Mouse (Mus musculus): Measurements from ENCODE around the gene Ncoa7.
"Not testable (repeated sequence)": the region's sequence is repeated elsewhere in the genome, so short reads cannot be mapped to it uniquely, and the experiment has no call there.

Ncoa7 gene

DNA sequence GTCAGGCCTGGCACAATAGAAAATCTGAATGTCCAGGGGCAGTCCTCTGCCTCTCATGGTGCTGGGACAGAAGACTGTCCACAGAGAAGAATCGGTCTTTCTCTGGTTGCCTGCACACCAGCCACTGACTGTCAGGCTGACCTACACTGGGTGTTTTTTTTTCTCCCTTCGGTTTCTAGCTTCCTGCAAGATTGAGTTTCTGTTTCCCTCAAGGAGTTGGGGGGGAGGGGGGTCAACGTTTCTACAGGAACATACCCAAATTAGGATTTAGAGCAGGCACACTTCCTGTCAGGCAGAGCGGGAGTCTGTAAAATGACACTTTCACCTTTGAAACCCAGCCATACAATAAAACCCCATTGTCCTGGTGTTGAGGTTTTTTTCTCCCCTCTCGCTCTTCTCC lies 147.5 kb downstream of the Ncoa7 start:
- DNase-seq: no peak

GRCm38 (mm10) chr10:30647681-30648080 lies 155.4 kb downstream of the Ncoa7 start:
- DNase-seq: no peak

DNA sequence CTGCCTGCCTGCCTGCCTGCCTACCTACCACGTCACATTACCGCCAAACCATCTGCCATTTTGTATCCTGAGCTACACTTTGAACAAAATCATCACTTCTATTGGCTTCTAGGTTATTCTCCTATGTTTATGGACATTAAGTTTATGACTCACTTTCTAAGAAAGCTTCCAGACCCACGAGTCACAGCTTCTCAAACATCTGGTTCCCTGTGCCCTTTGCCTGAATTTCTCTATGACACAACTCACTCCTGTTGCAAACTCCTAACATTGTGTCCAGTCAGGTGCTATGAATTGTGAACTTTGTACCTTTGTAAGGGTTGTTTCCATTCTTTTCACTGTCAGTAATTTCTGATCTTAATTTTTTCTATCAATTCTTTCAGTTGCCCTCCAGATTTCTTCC lies 164.9 kb downstream of the Ncoa7 start:
- DNase-seq: no peak

GRCm38 (mm10) chr10:30636474-30637154 lies 166.5 kb downstream of the Ncoa7 start:
- not testable (repeated sequence) for DNase-seq

GRCm38 (mm10) chr10:30632718-30633117 lies 170.4 kb downstream of the Ncoa7 start:
- DNase-seq: no peak

- DNase-seq: no peak
Observed at GRCm38 (mm10) chr10:30629977-30630376, 173.1 kb downstream of the Ncoa7 start.

DNA sequence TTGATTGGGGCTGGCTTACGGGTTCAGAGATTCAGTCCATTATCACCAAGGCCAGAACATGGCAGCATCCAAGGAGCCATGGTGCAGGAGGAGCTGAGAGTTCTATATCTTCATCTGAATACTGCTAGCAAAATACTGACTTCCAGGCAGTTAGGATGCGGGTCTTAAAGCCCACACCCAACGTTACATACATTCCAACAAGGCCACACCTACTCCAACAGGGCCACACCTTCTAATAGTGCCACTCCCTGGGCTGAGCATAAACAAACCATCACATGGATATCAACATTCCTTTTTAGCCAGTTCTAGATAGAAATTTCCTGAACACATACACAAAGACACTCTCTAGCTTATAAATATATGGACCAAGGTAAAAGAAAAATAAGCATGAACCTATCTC lies 173.6 kb downstream of the Ncoa7 start, which contains the start of gene Hint3:
Hint3 (minus strand) TSS at position 120 of the 400 bp plus-strand sequence.
- no peak for DNase-seq

DNA sequence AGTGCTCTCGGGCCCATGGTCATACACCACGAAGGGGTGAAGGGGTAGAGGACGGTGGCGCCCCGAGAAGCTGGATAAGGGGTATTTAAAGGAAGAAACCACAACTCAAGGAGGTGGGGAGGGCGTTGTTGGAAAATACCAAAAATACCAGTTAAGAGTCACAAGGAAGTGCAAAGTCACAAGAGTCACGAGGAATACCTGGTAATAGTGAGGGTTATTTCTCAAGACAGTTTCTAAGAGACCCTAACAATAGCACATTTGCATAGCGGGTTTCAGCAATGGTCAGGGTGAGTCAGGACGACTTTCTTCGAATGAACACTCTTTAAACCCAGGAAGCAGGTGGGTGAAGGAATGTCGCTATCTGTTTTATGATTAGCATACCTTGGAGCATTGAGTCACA lies 174.7 kb downstream of the Ncoa7 start:
- not testable (repeated sequence) for DNase-seq

DNA sequence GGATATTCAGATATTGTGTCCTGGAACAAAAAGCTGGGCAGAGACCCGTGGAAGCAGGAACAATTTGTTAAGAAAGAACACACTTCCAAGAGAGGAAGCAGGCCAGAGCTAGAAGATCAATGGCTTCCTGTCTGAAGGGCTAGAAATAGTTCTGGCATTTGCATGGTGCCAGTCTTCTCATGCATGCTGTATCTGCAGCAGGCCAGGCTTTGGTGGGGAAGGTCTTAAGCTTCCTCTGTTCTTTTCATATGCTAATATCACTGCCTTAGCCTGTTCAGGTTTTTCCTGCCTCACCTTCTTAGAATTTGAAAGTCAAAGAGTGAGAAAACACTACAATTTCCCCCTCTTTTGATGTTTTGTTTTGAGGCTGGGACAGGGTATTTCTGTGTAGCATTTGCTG lies 175.6 kb downstream of the Ncoa7 start:
- DNase-seq: no peak

- no peak for DNase-seq
Observed at GRCm38 (mm10) chr10:30624161-30625019, 178.7 kb downstream of the Ncoa7 start.

DNA sequence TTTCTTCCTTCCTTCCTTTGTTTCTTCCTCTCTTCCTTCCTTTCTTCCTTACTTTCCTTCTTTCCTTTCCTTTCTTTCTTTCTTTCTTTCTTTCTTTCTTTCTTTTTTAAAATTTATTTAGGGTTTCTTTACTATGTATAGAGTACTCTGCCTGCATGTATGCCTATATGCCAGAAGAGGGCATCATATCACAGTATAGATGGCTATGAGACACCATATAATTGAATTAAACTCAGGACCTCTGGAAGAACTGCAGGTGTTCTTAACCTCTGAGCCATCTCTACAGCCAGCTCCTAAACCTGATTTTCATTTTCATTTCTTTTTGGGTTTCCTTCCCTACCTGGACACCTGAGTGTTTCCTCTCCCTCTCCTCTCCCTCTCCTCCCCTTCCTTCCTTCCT lies 180.2 kb downstream of the Ncoa7 start:
- no peak for DNase-seq

DNA sequence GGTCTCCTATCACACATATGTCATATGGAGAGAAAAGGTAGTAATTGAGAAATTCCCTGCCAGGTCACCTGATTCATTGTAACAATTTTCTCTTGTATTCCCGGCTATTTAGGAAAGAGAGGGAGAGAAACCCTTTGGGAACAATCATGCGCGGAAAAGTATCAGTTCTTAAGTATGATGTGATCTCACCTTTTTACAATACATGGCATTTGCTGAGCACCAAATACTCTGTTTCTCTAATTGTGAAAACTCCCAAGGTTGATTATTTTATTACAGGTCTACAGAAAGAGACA lies 184.3 kb downstream of the Ncoa7 start:
- DNase-seq: no peak

DNA sequence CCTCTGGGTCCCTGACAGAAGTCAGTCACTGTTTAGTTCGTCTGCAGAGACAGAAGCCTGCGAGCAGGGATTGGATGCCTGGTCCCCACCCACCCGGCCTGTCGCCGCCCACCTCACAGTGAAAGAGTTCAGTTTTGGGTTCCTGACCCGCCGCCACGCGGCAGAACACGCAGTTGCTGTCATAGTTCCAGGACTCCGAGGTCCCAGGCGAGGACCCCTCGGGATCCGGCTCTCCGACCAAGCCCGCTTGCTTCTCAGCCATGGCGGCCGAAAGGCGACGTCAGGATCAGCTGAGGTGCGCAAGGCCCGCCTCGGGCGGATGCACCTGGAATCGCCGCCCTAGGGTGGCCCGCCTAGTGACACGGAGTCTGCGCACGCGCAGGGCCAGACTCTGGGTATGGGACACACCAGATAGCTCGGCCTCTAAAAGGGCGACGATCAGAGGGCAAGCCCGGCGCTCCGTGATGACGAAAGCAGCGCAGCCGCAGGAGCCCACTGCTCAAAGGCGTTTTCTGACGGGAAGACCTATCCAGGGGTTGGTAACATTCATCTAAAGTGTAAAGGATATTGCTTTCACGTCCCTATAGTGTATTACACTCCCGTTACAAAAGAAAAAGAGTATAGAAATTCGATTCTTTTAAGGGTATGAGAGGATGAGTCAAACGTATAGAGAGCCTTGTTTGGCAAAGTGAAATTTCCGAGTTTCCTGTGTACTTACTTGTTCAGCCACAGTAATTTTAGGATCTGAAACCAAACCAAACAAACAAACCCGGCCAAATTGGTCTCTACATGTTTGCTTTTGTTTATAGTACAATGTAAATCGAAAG lies 184.8 kb downstream of the Ncoa7 start:
- DNase-seq: peak; percentile 99

GRCm38 (mm10) chr10:30613039-30613438 lies 190.1 kb downstream of the Ncoa7 start:
- no peak for DNase-seq

GRCm38 (mm10) chr10:30609614-30610013 lies 193.5 kb downstream of the Ncoa7 start:
- DNase-seq: no peak

DNA sequence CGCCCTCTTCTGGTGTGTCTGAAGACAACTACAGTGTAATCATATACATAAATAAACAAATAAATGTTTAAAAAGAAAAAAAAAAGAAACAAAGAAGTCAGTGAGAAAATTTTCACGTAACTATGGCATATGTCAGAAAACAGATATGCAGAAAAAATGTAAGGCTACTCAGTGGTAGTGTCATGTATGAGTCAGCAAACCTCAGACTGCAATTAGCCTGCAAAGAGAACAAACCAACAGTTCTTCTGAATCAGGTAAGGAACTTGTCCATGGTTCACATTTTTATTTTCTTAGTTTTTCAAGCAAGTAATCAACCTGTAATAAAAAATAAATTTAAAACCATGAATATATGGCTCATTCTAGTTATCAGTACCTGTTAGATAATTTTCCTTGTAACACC lies 195.0 kb downstream of the Ncoa7 start:
- no peak for DNase-seq

GRCm38 (mm10) chr10:30600542-30600966 lies 202.6 kb downstream of the Ncoa7 start, which contains the start of gene Trmt11:
Gene Trmt11, minus strand, starts transcription at chr10:30600749.
- DNase-seq: peak; percentile 91

GRCm38 (mm10) chr10:30600094-30600534 lies 203.0 kb downstream of the Ncoa7 start:
- no peak for DNase-seq

DNA sequence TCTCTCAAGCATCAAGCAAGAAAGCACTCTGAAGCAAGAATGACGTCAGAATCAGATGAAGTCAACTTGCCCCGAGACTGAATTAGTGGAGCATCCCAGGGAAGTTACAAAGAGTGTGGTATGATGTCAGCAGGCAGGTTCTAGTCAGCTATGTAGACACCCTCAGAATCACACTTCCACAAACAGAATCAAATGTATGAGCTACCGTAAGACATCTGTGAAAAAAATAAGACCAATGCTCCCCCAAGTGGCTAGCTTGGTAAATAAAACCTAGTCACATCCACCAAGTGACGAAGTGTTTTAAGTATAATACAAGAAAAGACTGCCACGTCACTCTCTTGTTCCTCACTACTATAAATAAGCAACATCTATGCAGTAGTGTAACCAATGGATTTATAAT lies 216.1 kb downstream of the Ncoa7 start:
- DNase-seq: no peak

DNA sequence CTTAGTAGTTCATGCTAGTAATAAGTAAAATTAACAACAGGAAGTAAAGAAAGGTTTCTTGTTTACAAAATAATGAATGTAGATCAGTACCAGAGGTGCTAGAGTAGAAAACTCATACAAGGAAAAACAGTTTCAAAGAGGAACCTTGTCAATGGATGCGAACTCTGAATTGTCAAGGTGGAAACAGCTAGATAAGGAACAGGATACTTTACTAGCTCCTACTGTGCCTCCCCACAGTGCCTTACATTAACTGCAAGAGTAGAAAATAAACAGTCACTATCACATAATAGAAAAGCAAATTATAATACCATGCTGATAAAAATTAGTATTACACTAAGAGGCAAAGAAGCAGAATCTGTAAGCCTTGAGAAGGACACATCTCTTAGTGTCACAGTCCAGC lies 217.4 kb downstream of the Ncoa7 start:
- DNase-seq: no peak

All from layer of hippocampus, adult 9-11 months (tissue).